Mouse (Mus musculus) cerebellum, adult 9-11 months (tissue): ENCODE results near the gene Tsga13.
A peak's percentile ranks its signal among the peaks of the same experiment; 100 is the strongest.

Experiments used
- DNase-seq: peaks from one replicate; pipeline ENCODE4 v3.0.0; 2022

The Tsga13 gene

DNA sequence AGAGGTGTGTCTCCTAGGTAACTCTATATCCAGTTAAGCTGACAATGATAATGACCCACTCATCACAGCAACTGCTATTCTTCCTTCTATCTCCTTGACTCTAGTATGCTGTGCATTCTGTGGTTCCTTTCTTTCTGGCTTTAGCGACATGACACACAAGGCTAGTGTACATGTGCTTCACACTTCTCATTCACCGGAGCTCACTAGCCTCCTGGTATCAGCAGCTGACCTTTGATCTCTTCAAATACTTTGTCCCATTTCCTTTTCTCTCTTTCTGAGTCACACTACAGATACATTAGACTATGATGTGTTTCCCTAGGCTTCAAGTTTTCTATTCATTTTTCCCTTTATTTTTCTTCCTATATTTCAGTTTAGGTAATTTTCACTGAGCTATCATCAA, 60.2 kb downstream of the Tsga13 start:
- no peak for DNase-seq

DNA sequence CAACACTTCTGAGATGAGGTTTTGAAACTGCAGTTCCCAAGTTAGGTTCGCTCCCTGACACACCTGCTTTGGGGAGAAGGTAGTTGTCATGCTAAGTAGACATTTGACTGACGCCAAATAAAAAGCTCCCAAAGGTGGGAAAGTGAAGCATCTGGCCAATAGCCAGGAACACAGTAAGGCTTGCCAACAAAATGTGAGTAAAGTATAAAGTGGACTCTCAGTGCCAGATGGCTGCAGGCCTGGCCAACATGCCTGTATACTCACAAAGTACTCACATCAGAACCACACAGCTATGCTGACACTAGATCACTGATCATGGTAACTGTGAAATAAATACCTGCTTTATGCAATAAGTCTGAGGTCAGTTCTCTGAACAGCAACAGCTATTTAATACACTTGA, 65.6 kb downstream of the Tsga13 start:
- DNase-seq: peak; percentile 20
